Mouse (Mus musculus): Measurements from ENCODE around the gene Sphkap.

Sphkap gene

DNA sequence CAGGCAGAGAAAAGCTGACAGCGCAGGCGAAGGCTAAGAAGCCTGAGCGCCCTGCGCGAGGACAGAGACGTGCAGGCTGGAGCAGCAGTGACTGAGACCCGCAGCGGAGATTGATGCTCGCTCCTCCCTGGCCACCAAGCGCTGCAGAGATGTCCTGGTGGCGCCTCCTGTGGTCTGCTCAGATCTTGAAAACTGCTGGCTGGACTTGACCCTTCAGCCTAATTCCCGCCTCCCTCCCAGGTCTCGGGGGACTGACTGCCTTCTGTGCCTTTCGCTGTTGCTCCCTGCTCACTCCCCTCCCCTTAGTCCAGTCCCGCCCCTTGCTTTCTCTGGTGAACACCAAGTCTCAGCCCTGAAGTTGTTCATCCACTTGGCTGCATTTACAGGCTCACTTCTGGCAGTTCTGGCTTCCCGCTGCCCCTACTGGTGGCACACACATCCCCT, at the start of gene Sphkap:
TSS of gene Sphkap (minus strand) at position 180 of the 444 bp plus-strand sequence.
- DNase-seq (ENCODE audit: low read depth, low spot score) = no peak

DNA sequence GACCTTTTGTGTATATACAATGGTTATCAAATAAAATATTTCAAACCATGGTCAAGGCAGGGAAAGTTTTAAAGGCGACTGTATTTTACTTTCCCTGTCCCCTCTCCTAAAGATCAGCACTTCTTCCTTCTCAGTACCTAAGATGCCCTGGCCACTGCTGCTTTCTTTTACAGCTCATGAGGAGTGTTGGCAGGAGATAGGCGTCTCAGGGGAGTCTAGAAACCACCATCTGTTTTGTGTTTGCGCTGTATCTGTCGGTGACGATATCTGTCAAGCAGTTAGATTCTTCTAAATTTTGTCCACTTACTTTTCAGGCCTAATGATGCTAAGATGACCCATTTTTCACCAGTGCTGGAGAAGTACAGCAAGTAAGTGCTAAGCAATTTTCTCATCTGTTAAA, 43.3 kb upstream of the Sphkap start:
- no peak for DNase-seq (ENCODE audit: low read depth, low spot score)

DNA sequence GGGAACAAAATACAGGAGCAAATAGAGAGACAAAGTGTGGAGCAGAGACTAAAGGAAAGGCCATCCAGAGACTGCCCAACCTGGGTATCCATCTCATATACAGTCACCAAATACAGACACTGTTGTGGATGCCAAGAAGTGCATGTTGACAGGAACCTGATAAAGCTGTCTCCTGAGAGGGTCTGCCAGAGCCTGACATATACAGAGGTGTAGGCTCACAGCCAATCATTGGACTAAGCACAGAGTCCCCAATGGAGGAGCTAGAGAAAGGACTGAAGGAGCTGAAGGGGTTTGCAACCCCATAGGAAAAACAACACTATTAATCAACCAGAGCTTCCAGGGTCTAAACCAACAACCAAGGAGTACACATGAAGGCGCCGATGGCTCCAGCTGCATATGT, 32.4 kb upstream of the Sphkap start:
- DNase-seq (ENCODE audit: low read depth, low spot score) = no peak

DNA sequence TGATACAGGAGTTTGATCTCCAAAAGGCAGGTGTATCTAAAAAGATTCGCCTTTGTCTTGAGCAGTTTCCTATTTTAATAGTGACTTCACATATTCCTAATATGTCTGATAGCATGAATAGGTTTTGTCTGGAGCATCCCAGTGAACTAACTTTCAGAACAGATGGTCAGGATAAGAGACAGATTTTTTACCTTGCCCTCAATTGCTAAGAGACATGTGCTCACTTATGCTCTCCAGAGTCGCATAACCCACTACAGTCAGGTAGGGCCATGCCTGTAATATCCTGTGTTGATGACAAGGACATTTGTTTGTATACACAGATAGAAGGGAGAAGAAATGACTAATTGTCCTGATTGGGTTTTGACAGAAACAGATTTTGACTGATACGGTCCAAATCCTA, 25.9 kb upstream of the Sphkap start:
- DNase-seq (ENCODE audit: low read depth, low spot score) = no peak

DNA sequence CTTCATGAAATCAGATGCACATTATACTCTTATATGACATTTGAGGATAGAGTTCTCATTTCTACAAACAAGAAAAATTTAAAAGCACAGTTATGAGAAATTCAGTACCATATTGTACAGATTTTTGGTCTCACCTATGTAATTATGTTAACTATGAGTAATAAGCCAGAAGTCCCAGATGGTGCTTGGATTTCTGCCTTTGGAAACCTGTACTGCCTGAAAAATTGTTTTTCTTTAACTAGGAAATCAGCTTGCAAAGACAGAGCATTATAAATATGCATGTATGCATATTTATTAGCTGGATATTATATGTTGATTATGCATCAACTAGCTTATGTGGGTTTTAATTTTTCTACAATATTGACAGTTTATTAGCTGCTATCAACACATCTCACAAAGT, 21.9 kb upstream of the Sphkap start:
- DNase-seq (ENCODE audit: low read depth, low spot score) = no peak

DNA sequence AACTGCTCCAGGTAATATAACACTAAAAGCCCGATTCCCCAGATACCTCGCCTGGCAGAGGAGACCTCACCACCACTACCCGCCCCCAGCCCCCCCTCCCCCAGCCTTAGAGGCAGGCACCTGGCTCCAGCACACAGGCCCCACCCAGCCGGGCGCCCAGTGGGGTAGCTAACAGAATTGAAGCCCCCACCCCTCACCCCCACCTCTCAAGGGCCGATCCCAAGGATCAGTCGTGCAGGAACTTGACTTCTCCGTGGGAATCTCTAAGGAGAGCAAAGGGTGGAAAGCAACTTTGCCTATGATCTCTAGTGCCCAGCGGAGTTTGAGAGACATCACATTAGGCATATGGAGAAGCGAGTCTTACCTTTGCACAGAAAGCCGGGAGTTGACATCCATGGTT, 384 bp downstream of the Sphkap start:
- DNase-seq (ENCODE audit: low read depth, low spot score) = no peak

DNA sequence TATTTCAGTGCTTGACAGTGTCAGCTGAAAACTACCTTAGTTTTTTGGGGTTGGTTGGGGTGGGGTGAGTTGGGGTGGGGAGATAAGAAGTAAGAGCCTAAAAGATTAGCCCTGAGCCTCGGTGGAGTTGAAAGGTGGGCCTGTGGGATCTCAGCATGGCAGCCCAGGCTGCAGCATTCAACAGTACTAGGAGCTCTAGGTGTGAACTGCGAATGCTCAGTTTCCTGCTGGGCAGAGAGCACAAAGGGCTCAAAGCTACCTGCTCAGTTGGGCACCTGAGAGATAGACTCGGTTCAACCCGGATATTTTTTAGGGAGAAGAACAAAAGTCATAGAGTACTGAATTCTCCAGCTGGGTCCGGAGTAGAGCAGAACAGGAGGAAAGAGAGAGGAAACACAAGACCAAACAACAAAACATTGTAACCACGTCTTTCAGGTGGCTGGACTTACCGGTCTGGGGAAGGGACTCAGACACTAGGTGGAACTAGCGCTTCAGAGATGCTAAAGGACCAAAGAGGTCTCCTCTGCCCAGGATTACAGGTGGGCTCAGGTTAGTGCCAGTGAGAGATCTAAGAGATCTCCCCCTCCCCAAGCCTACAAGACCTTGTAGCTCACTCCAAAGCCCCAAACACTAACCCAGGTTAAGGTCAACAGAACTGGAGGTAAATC, 984 bp downstream of the Sphkap start:
- no peak for DNase-seq (ENCODE audit: low read depth, low spot score)

DNA sequence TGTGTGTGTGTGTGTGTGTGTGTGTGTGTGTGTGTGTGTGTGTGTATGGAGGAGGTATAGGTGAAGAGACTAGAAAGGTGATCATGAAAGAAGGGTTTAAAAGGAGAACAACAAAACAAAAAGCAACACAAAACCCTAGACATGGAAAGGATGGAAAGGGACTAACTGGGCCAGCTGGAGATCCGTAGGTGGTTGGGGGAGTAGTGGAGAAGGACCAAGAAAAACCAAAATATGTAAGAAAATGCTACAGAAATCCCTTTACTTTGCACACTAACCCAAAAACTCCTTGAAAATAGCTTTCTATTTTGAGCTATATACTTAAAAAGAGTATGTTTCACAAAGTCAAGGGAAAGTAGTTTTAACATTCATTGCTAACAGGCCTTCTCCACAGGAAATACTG, 6.9 kb downstream of the Sphkap start:
- no peak for DNase-seq (ENCODE audit: low read depth, low spot score)

DNA sequence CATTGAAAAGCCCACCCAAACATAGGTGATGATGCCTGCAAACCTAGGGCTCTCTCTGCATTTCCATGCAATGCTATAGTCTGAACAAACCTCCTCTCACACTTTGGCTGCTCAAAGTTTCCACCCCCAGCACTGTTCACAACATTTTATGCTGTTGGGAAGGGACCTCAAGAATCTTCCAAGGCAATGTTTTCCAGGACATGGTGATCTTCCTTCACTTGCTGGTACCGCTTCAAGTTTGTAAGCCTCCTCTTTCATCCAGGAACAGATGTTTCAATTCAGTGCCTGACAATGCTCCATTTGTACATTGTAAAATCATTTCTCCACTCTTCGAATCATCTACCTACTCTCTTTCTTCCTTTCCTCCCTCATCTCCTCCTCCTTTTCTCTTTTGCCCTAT, 11.7 kb downstream of the Sphkap start:
- no peak for DNase-seq (ENCODE audit: low read depth, low spot score)

DNA sequence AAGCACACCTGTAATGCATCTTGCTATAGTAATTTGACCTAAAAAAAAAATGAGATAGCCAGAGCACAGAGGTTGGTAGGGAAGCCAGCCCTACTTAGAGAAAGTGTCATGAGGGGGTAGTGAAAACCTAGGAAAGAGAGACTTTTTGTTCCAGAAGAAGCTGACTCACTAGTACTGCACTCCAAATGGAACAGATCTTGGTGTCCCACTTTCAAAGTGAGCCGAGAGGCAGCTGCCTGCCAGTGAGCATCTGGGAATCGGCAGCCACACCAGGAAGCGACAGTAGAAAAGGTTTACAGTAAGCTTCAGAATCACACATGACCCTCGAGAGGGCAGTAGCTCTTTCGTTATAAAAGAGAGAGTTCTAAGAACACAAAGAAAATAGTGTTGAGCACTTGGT, 12.4 kb downstream of the Sphkap start:
- DNase-seq (ENCODE audit: low read depth, low spot score) = no peak

DNA sequence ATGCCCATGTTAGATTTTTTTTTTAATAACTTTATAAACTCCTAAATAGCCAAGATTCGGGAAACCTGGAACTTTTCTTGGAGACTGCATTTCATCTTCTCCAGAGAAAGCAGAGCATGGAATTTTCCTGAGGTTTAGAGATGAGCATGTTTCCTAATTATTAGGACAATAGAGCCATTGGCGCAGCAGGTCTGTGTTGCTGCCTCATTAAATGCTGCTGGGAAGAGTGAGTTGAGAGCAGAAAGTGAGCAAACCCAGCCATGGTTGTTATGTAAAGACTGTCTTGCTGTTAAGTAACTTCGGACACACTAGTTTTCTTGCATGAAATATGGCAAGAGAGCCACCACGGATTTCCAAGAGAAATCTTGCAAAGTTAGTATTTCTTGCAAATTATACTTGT, 18.6 kb downstream of the Sphkap start:
- DNase-seq (ENCODE audit: low read depth, low spot score) = no peak

DNA sequence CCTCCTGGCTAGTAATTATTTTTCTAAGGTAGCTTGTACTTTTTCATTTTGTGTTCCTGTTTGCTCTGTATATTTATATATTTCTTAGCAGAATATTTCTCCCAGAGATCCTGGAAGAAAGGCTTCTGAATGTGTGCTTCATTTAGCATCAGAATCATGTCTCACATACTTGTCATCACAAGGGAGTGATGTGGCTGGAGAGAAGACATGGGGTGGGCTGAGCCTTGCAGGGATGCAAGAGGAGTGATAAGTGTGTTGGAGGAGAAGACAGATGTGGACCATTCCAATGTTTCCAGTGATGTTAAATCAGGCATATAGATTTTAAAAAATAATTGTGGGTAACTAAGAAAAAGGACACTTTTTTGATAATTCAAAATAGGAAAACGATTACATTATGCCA, 30.6 kb downstream of the Sphkap start:
- DNase-seq (ENCODE audit: low read depth, low spot score) = no peak

DNA sequence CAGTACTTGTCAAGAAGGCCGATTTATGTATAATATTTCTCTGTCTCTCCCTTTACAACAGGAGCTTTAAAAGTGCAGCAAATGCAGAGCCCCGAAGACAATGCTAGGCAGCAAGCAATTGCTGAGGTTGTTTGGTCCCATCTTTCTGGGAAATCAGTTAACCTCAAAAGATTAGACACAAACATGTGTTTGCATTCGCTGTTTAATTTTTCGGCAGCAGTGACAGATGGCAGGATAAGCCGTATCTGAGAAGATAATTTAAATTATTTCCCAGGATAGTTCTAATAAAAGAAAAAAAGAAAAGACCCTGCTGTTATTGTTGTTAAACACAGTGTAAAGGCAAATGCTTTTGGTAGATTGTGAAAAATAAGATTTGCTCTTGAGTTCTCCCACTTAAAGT, 41.5 kb downstream of the Sphkap start:
- no peak for DNase-seq (ENCODE audit: low read depth, low spot score)

DNA sequence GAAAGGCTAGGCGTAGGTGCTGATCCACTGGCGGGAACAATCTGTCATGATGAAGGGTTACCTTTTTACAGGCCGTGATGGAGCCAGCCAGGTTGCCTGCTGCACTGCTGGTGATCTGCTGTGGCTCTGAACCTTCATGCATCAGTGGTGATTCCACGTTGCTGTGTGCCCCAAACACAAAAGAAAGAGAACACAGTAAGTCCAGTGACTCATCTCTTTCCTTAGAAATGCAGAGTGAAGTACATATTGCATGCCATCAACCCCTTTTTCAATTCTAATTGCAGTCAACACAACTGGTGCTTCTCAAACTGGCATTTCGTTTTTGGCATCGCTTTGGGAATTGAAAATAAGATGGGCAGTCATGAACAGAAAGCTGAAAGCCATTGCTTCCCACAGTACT, 45.8 kb downstream of the Sphkap start:
- no peak for DNase-seq (ENCODE audit: low read depth, low spot score)

DNA sequence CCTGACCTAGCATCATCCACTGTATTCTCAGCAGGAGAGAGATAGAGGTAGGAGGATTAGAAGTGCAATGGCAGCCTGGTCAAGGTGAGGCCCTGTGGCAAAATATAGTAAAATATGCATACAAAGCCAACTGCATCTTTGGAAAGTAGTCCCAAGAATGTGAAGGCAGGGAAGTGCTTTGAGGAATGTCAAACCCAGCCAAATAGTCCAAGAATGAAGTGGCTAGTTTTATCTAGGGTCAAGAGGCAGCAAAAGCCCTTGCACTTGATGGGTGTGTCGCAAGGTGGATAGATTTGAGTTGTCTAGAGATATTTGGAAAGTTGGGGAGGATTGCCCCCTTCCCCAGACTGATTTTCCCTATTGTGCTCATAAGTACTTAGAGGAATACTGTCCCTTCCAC, 61.5 kb downstream of the Sphkap start:
- DNase-seq (ENCODE audit: low read depth, low spot score) = no peak

DNA sequence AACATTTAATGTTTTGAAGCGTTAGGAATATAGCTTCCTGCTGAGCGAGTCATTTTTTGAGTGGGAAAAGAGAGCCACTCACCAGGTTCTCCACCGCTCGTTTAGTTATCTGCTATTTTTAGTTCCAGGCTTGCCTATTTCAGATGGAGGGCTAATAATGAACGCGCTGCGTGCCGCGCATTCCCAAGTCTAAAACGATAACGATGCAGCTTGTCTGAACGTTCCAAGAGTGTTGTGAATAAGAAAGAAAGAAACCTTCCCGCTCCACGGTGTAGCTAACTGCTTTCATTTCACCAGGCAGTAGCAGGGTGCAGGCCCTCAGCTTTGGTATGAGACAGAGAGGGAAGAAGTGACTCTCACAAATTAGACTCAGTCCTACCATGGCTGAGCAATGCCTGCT, 62.4 kb downstream of the Sphkap start:
- no peak for DNase-seq (ENCODE audit: low read depth, low spot score)

DNA sequence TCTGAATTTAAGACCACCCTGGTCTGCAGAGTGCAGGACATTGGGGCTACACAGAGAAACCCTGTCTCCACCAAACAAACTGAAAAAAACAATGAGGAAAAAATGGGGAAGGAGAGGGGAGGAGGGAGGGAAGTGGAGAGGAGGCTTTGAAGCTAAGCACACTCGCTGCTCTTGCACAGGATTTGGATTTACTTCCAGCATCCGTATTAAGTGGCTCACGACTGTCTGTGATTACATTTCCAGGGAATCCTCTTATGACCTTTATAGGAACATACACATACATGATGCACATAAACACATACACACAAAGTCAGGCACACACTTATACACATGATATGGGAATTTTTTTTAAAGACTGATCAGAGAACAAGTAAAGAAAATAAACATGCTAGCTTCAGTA, 62.9 kb downstream of the Sphkap start:
- DNase-seq (ENCODE audit: low read depth, low spot score) = no peak

DNA sequence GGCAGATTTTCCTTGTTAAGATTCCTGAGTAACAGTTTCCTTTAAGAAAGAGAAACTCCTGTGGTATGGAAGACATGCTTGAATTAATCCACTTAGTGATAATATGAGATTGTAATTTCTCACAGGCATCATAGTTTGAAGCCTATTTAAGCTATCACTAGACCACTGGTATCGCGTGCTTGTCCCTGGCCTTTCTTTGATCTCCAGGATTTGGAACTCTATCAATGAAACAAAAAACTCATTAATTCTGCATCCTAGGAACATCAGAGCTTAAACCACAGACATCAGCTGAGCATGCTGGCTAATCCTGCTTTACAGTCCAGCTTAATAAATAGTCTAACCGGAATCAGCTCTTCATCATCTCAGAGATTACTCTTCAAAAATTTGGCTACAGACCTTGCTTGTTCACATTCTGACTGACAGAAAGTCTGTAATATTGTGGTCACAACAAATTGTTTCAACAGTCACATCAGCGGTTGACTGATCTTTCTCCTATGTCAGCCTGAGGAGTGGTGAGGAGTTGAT, 65.2 kb downstream of the Sphkap start:
- no peak for DNase-seq (ENCODE audit: low read depth, low spot score)

DNA sequence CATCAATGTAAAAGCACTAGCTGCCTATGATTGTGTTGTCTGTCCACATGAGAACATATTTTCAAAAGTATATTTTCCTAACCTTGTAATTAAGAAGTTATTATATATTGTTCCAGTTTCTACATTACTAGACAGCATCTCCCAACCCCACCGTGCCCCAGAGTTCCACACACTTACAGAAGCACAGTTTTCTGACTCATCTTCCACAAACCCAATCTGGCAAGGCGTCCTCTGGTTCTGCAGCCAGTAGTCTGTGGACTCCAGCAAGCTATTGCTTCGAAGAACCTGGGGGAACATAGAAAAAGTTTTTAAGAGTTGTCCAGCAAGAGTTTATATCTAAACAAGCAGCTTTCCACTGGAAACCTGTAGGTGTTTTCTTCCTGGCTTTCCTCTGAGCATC, 68.6 kb downstream of the Sphkap start:
- DNase-seq (ENCODE audit: low read depth, low spot score) = no peak

DNA sequence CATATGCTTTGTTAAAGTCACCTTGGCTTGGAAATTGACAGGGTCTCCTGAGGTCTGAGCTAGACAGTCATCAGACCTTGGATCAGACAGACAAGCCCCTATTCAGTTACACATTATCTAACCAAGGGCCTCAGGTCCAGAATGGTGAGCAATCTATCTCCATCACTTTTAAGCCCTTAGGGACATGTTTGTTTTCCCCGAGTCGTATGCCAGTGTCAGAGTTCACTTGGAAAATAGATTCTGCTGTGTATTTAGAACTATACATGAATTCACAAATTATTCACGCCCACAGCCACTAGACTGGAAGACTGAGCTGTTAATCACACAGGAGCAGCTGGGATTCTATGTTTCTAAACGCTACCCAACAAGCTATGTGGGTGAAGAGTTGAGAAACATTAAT, 91.1 kb downstream of the Sphkap start:
- DNase-seq (ENCODE audit: low read depth, low spot score) = no peak

DNA sequence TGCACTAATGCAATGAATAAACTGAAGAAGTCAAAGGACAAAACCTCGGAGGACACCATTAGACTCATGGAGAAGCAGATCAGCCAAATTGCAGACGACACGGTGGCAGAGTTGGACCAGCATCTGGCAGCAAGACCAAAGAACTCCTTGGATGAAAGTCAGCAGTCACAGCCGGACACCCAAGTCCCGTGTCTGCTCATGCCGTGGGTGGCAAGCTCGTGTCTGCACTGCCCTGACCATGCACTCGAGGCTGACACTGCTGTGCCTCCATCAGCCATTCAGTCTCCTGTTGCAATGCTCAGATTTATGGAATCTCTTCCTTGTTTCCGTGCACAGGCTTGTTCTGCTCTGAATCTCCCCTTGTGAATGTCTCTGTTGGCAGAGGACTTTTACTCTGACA, 92.9 kb downstream of the Sphkap start:
- DNase-seq (ENCODE audit: low read depth, low spot score) = no peak

DNA sequence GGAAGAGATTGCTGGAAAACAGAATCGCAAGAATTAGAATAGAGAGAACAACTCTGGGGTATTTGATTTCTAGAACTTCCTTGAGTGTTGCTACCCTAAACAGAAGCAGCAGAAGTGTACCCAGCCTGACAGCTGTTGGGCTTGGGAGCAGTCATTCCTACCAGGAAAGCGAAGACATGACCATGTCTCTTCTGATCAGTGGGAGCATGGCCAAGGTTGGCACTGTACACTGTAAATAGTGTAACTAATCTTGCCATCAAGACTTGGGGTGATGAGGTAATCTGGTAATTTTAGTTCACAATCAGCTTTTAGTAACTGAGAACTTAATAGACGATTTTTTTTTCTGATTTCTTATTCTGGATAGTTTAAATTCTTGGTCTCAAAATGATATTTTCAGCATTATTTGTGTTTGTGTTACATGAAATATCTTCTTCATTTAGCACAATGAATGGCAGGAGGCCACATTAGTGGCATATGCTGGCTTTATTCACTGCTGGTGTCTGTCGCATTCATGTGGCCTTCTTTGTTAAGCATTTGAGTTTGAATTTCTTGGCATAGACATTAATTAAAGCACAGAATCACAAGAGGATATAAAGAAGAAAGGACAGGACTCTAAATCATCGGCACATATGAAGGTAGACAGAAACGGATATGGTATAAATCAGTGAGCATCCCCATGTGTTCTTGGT, 96.2 kb downstream of the Sphkap start:
- DNase-seq (ENCODE audit: low read depth, low spot score) = no peak
